Mouse (Mus musculus) liver, embryonic 13.5 days (tissue): ENCODE data around the gene Myh11. TPM values are rescaled to one million over a fixed set of nuclear protein-coding genes. Genes with fewer than 3 reads are reported as not detected.
"Not testable (repeated sequence)": the region's sequence is repeated elsewhere in the genome, so short reads cannot be mapped to it uniquely, and the experiment has no call there.

Experiments
- ATAC-seq: fragments of 200-750 bp; cut with Nextera tagmentation; 2 replicates; pipeline ENCODE4 v1.8.0; 2017; ENCODE audit warnings: low read depth, mild to moderate bottlenecking, moderate number of reproducible peaks, moderate library complexity
- DNase-seq: peaks from one replicate; pipeline ENCODE4 v3.0.0; 2022
- H3K27ac ChIP-seq: fragments of 300-500 bp; sonication (generic); 2 replicates; pipeline ENCODE4 v1.5.1; 2015; ENCODE audit warnings: moderate library complexity, mild to moderate bottlenecking, inconsistent platforms
- H3K27me3 ChIP-seq: fragments of 300-500 bp; sonication (generic); 2 replicates; pipeline ENCODE4 v1.6.1; 2015; ENCODE audit warnings: mild to moderate bottlenecking, inconsistent platforms
- H3K36me3 ChIP-seq: fragments of 300-500 bp; sonication (generic); 2 replicates; pipeline ENCODE4 v1.6.1; 2015; ENCODE audit warnings: mild to moderate bottlenecking, inconsistent platforms
- H3K4me1 ChIP-seq: fragments of 300-500 bp; sonication (generic); replicated peaks from 2 replicates; pipeline ENCODE4 v1.6.1; 2015; ENCODE audit warnings: inconsistent platforms
- H3K4me2 ChIP-seq: fragments of 300-500 bp; sonication (generic); 2 replicates; pipeline ENCODE4 v1.6.1; 2015; ENCODE audit warnings: inconsistent platforms, mild to moderate bottlenecking, moderate library complexity
- H3K4me3 ChIP-seq: fragments of 300-500 bp; sonication (generic); replicated peaks from 2 replicates; pipeline ENCODE4 v1.5.1; 2015; ENCODE audit warnings: mild to moderate bottlenecking, inconsistent platforms
- H3K9ac ChIP-seq: fragments of 300-500 bp; sonication (generic); 2 replicates; pipeline ENCODE4 v1.6.1; 2015; ENCODE audit warnings: mild to moderate bottlenecking, inconsistent platforms
- H3K9me3 ChIP-seq: fragments of 300-500 bp; sonication (generic); replicated peaks from 2 replicates; pipeline ENCODE4 v1.6.1; 2016; ENCODE audit warnings: inconsistent platforms
- WGBS: fragments of 180-500 bp; shearing (Covaris S2); methylation state at CpG from one replicate; pipeline ENCODE4 v1.1.7; 2015; ENCODE audit not compliant: insufficient replicate concordance; 5-methylcytosine and 5-hydroxymethylcytosine counted together
- microRNA counts: library from miRNA; unstranded; fragments of <30 nt; microRNA quantifications from one replicate; lab custom pipeline; 2016
- microRNA-seq: library from miRNA; unstranded; fragments of <30 nt; microRNA quantifications from one replicate; pipeline ENCODE4, GENCODE M21; 2016
- polyA plus RNA-seq: library from polyadenylated mRNA; unstranded; fragments of >200 nt; fragmentation: Nextera tagmentation; extraction: Ambion mirVana; gene quantifications from 2 replicates; pipeline ENCODE4 v1.2.1, GENCODE M21; 2015

The Myh11 gene
- polyA plus RNA-seq, 1 experiment from 2014 or later = 0.66 TPM

DNA sequence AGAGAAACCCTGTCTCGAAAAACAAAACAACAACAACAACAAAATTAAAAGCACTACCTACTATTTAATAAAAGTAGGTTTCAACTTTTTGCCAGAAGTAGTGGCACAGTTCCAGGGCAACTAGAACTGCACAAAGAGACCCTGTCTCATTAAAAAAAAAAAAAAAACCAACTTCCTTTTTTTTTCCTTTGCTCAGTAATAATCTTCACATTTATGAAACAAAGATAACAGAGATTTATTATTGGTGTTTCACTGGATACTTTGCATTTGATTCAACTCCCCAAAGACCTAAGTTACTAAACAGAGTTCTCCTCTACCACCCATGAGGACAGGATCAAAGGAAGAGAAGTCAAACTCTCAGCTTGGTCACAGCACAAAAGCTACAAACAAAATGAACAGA, 130.2 kb downstream of the Myh11 start:
- Histone ChIP-seq H3K27ac (no peak overlapping the region), H3K27me3 (no peaks in the 10 kb centered on the region), H3K9me3 (no peaks in the 10 kb centered on the region), H3K9ac (no peak overlapping the region), H3K4me1 (peaks cover 61% of the 10 kb centered on the region), H3K36me3 (no peaks in the 10 kb centered on the region), H3K4me2 (no peak overlapping the region), H3K4me3 (no peak overlapping the region)
- no peak for ATAC-seq
- WGBS = 73% methylated on average over 1 of the region's 1 CpGs
- no peak for DNase-seq

DNA sequence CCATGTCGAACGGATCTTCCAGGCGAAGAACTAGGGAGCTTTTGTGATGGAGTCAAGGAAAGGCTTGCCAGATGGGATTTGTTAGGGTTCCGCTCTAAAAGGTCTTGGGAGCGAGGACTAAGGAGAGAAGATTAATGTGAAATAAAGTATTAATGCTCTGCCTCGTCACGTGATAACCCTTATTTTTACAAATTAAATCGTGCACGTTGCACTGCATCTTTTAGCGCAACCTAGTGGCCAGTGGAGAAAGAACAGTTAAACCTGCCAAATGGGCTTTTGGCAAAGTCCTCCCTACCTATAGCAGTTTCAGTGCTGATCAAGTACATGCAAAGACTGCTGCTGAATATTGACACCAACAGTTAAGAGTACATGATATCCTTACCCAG, 131.4 kb downstream of the Myh11 start:
- Histone ChIP-seq H3K4me2 (peak overlapping the region; percentile 86), H3K4me3 (peak overlapping the region; percentile 92), H3K27me3 (no peaks in the 10 kb centered on the region), H3K27ac (peak overlapping the region; percentile 90), H3K4me1 (peaks cover 49% of the 10 kb centered on the region), H3K9ac (peak overlapping the region; percentile 81), H3K36me3 (no peaks in the 10 kb centered on the region), H3K9me3 (no peaks in the 10 kb centered on the region)
- no peak for ATAC-seq
- WGBS = under 1% methylated on average over 10 of the region's 10 CpGs
- DNase-seq = peak; percentile 62

DNA sequence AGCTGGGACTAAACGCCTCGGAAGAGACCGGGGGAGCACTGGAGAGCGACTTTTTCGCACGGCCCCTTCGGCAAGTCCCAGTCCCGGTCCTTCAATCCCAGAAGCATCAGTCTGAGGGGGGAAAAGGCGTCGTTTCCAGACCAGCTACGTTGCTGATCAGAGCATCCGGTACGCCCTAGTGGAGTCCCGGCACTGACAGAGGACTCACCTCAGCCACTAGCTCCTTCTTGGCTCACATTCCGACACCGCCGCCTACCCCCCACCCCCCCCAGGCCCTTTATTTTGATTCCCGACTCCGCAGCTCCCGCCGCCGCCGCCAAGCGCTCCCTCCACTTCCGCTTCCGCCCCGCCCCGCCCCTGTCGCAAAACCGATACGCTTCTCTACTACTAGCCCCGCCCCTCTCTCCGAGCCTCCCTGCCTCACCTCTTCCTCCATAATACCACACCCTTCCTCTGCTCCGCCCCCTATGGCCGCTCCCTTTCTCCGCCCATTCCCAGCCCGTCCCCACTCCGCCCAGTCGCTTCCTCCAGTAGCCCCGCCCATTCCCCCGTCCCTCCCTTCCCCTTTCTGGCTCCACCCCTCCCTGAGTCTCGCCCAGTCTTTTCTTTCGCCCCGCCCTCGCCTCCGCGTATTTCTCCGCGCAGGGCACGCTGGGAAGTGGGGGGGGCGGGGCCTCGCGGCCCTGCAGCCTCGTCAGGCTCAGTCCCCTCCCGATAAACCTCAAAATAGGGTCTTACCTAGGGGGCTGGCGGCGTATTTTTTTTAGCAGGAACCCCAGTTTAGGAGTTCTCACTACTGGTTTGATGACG, 132.0 kb downstream of the Myh11 start:
- DNase-seq (peak; percentile 99), ATAC-seq (peak; percentile 79)
- Histone ChIP-seq H3K4me2 (peak overlapping the region; percentile 86), H3K36me3 (no peaks in the 10 kb centered on the region), H3K27me3 (no peaks in the 10 kb centered on the region), H3K27ac (peak overlapping the region; percentile 90), H3K9ac (peak overlapping the region; percentile 88), H3K4me3 (peak overlapping the region; percentile 92), H3K9me3 (no peaks in the 10 kb centered on the region), H3K4me1 (peaks cover 43% of the 10 kb centered on the region)
- WGBS = under 1% methylated on average over 58 of the region's 58 CpGs

DNA sequence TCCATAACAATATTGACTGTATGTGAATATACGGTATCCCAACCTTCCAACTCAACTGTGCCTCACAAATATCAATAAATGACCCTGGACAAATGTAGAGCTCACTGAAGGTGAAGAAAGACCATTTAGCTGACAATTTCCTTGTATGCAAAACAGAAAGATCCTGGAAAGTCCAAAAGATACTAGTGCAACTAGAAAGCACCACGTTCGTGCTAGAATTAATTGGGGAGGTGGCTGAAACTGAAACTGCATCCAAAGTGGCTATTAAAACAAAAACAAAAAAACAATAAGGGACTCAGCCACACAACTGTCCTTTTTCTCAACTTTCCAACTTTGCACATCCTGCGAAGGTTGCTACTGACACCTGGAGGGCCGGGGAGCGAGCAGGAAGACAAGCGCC, 132.6 kb downstream of the Myh11 start:
- peak overlapping the region; percentile 92 for H3K4me3 ChIP-seq
- no peaks in the 10 kb centered on the region for H3K27me3 ChIP-seq
- 8% methylated on average over 7 of the region's 7 CpGs for WGBS
- H3K4me1 ChIP-seq = peaks cover 40% of the 10 kb centered on the region
- DNase-seq = no peak
- peak overlapping the region; percentile 88 for H3K9ac ChIP-seq
- H3K4me2 ChIP-seq = peak overlapping the region; percentile 84
- H3K9me3 ChIP-seq = no peaks in the 10 kb centered on the region
- H3K27ac ChIP-seq = peak overlapping the region; percentile 84
- H3K36me3 ChIP-seq = 0 out of 2 replicates have a peak, but pooled peaks cover 3% of the 10 kb centered on the region
- ATAC-seq = no peak

DNA sequence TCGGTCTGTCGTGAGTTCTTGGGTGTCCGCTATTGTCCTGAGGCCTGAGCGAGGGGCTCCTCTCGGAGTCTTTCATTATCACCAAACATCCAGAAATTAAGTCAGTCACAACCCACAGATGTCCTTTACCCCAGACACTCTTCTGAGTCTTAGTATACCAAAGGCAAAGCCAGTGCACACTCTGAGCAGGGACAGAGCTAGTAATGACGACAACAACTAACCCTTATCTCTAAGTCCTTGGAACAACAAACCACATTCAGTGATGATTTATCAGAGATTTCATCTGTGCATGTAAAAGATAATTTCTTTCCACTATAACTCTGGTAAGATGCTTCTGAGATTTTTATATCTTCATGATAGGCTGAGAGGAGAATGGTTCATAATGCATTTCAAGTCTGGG, 134.9 kb downstream of the Myh11 start:
- DNase-seq (no peak), ATAC-seq (no peak)
- no peak overlapping the region for H3K9ac ChIP-seq
- H3K27ac ChIP-seq = no peak overlapping the region
- no peak overlapping the region for H3K4me2 ChIP-seq
- H3K4me3 ChIP-seq = no peak overlapping the region
- H3K4me1 ChIP-seq = peaks cover 25% of the 10 kb centered on the region
- H3K36me3 ChIP-seq = peaks cover 24% of the 10 kb centered on the region
- no peaks in the 10 kb centered on the region for H3K9me3 ChIP-seq
- no peaks in the 10 kb centered on the region for H3K27me3 ChIP-seq
- 60% methylated on average over 6 of the region's 6 CpGs for WGBS

DNA sequence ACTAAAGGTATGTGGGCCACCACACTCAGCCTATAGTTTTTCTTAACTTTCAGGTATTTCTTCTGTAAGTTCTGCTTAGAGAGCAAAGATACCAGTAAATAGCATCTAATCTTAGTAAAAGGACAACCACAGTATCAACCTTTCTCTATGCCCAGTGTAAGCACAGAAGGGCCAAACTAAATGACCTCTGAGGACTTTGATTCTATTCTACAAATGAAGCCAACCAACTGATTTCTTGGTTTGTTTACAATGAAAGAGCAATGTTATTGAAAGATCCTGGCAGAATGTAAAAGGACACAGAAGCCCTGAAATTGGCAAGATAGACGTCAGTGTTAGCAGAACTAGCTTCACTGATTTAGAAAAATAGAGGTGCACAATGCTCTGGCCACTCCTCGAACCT, 135.5 kb downstream of the Myh11 start:
- H3K4me2 ChIP-seq, H3K4me3 ChIP-seq, H3K27me3 ChIP-seq, H3K9me3 ChIP-seq, H3K9ac ChIP-seq, ATAC-seq, H3K27ac ChIP-seq, DNase-seq: not testable (repeated sequence)
- Histone ChIP-seq H3K36me3 (peaks cover 31% of the 10 kb centered on the region), H3K4me1 (peaks cover 25% of the 10 kb centered on the region)
- 50% methylated on average over 1 of the region's 2 CpGs for WGBS

DNA sequence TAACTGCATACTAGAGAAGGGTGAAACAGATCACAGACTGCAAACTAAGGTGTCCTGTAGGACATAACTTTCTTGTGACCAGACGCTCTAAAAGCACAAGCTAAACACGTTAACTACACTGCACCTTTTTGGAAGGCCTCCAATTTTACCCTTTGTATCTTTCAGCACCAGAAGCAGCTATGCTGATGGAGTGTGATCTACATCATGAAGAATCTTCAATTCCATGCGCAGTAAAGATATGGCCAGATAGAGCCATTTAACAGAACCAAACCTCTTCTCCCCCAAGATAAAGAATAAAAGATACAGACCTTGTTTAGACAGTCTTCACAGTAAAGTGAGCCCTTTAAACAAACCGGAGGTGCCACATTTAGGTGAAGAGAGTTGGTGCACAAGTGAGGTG, 139.5 kb downstream of the Myh11 start:
- DNase-seq (no peak), ATAC-seq (no peak)
- no peak overlapping the region for H3K9ac ChIP-seq
- no peak overlapping the region for H3K4me3 ChIP-seq
- no peaks in the 10 kb centered on the region for H3K9me3 ChIP-seq
- peaks cover 3% of the 10 kb centered on the region; the same call in 1 of the 2 replicates for H3K4me1 ChIP-seq
- H3K36me3 ChIP-seq = peaks cover 56% of the 10 kb centered on the region
- no peak overlapping the region for H3K27ac ChIP-seq
- WGBS = 82% methylated on average over 4 of the region's 4 CpGs
- H3K4me2 ChIP-seq = no peak overlapping the region
- no peaks in the 10 kb centered on the region for H3K27me3 ChIP-seq

DNA sequence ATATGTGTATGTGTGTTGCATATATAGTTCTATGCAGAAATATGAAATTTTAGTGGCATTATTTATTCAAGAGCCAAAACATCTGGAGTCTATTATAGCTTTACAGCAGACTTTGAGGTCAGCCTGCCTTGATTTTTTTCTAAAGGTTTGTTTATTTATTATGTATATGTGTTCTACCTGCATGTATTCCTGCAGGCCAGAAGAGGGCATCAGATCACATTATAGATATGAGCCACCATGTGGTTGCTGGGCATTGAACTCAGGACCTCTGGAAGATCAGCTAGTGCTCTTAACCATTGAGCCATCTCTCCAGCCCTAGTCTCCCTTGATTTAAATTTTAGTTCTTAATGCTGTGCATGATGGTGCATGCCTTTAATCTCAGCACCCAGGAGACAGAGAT, 143.5 kb downstream of the Myh11 start:
- H3K9ac ChIP-seq = no peak overlapping the region
- H3K27ac ChIP-seq = no peak overlapping the region
- H3K27me3 ChIP-seq = no peaks in the 10 kb centered on the region
- no peaks in the 10 kb centered on the region for H3K9me3 ChIP-seq
- ATAC-seq (no peak), DNase-seq (no peak)
- no peak overlapping the region for H3K4me3 ChIP-seq
- H3K4me1 ChIP-seq = no peaks in the 10 kb centered on the region
- peaks cover 76% of the 10 kb centered on the region for H3K36me3 ChIP-seq
- no peak overlapping the region for H3K4me2 ChIP-seq

MicroRNAs within 50 kb of the gene (microRNA counts, 519-probe panel; counts per million panel counts)
- microRNA mmu-miR-484 (lab: Ali Mortazavi, UCI) = 3,645 counts per million, percentile 26 among the panel's probes with 10 or more counts

Small RNA genes within 50 kb of the gene (microRNA-seq; reads per million reads assigned to microRNA genes)
- 4,131 reads per million, percentile 87 among the genes with 10 or more reads in this experiment for gene Mir484

Other genes starting within 250 kb of the Myh11 start
- gene Nde1, start 128.1 kb downstream of the Myh11 start, polyA plus RNA-seq = 55.0 and 58.1 TPM in 2 replicates
- 6.2 and 6.9 TPM in 2 replicates for gene Marf1, start 128.0 kb downstream of the Myh11 start, polyA plus RNA-seq
- 77.5 and 81.4 TPM in 2 replicates for gene Fopnl, start 26.0 kb upstream of the Myh11 start, polyA plus RNA-seq
- gene Abcc1, start 70.2 kb upstream of the Myh11 start, polyA plus RNA-seq = 3.3 and 3.8 TPM in 2 replicates